Mouse (Mus musculus) midbrain, embryonic 14.5 days (tissue): ENCODE measurements around the gene Aff3. TPM values are rescaled to one million over a fixed set of nuclear protein-coding genes. Genes with fewer than 3 reads are reported as not detected.

Experiments
- ATAC-seq: fragments of 200-750 bp; cut with Nextera tagmentation; 2 replicates; pipeline ENCODE4 v1.8.0; 2017; ENCODE audit warnings: moderate number of reproducible peaks, moderate library complexity; ENCODE audit not compliant: low FRiP score, low TSS enrichment
- DNase-seq: peaks from one replicate; pipeline ENCODE4 v3.0.0-alpha.2; 2015
- H3K27ac ChIP-seq: fragments of 300-500 bp; sonication (generic); replicated peaks from 2 replicates; pipeline ENCODE4 v1.5.1; 2014; ENCODE audit warnings: mild to moderate bottlenecking, low read depth, low read length, moderate library complexity
- H3K27me3 ChIP-seq: fragments of 300-500 bp; sonication (generic); 2 replicates; pipeline ENCODE4 v1.6.1; 2014; ENCODE audit warnings: low read length, control low read depth, mixed read lengths; ENCODE audit not compliant: control insufficient read depth, insufficient read depth
- H3K36me3 ChIP-seq: fragments of 300-500 bp; sonication (generic); 2 replicates; pipeline ENCODE4 v1.6.1; 2014; ENCODE audit warnings: low read length, control low read depth; ENCODE audit not compliant: control insufficient read depth, insufficient read depth
- H3K4me1 ChIP-seq: fragments of 300-500 bp; sonication (generic); 2 replicates; pipeline ENCODE4 v1.6.1; 2014; ENCODE audit warnings: mild to moderate bottlenecking, antibody characterized with exemption, low read length, control low read depth; ENCODE audit not compliant: control insufficient read depth, insufficient read depth
- H3K4me2 ChIP-seq: fragments of 300-500 bp; sonication (generic); 2 replicates; pipeline ENCODE4 v1.6.1; 2014; ENCODE audit warnings: mild to moderate bottlenecking, low read length, moderate library complexity
- H3K4me3 ChIP-seq: fragments of 300-500 bp; sonication (generic); replicated peaks from 2 replicates; pipeline ENCODE4 v1.5.1; 2014; ENCODE audit warnings: low read depth, low read length
- H3K9ac ChIP-seq: fragments of 300-500 bp; sonication (generic); replicated peaks from 2 replicates; pipeline ENCODE4 v1.6.1; 2014; ENCODE audit warnings: mild to moderate bottlenecking, low read length, moderate library complexity
- H3K9me3 ChIP-seq: fragments of 300-500 bp; sonication (generic); 2 replicates; pipeline ENCODE4 v1.6.1; 2016; ENCODE audit warnings: low read length, control low read depth, mixed read lengths; ENCODE audit not compliant: control insufficient read depth
- WGBS: fragments of 180-500 bp; shearing (Covaris S2); extraction: QIAGEN DNeasy Blood & Tissue Kit; methylation state at CpG from one replicate; pipeline ENCODE4 v1.1.7; 2014; 5-methylcytosine and 5-hydroxymethylcytosine counted together
- polyA plus RNA-seq: library from polyadenylated mRNA; unstranded; fragments of >200 nt; fragmentation: Nextera tagmentation; extraction: Ambion mirVana; gene quantifications from 2 replicates; pipeline ENCODE4 v1.2.1, GENCODE M21; 2014

The Aff3 gene
- polyA plus RNA-seq, 1 experiment from 2014 or later: 20.3 TPM

GRCm38 (mm10) chr1:38446152-38446820 lies 218.5 kb downstream of the Aff3 start:
- Histone ChIP-seq H3K36me3 (no peaks in the 10 kb centered on the region), H3K27ac (no peak overlapping the region), H3K9ac (no peak overlapping the region), H3K9me3 (no peaks in the 10 kb centered on the region), H3K4me2 (no peak overlapping the region), H3K4me3 (no peak overlapping the region), H3K27me3 (no peaks in the 10 kb centered on the region), H3K4me1 (peaks cover 43% of the 10 kb centered on the region)
- no peak for DNase-seq
- no peak for ATAC-seq
- WGBS: 65% methylated on average over 12 of the region's 12 CpGs

- peaks cover 58% of the 10 kb centered on the region for H3K4me1 ChIP-seq
- H3K36me3 ChIP-seq: no peaks in the 10 kb centered on the region
- ATAC-seq (no peak), DNase-seq (no peak)
- no peak overlapping the region for H3K9ac ChIP-seq
- WGBS: 84% methylated on average over 3 of the region's 3 CpGs
- H3K4me2 ChIP-seq: no peak overlapping the region
- no peak overlapping the region for H3K4me3 ChIP-seq
- no peaks in the 10 kb centered on the region for H3K9me3 ChIP-seq
- H3K27me3 ChIP-seq: no peaks in the 10 kb centered on the region
- H3K27ac ChIP-seq: no peak overlapping the region
Measured at GRCm38 (mm10) chr1:38442887-38443286, 221.9 kb downstream of the Aff3 start.

- H3K4me3 ChIP-seq: no peak overlapping the region
- 61% methylated on average over 9 of the region's 9 CpGs for WGBS
- no peak overlapping the region for H3K9ac ChIP-seq
- DNase-seq: no peak
- H3K4me2 ChIP-seq: no peak overlapping the region
- H3K27me3 ChIP-seq: no peaks in the 10 kb centered on the region
- H3K36me3 ChIP-seq: no peaks in the 10 kb centered on the region
- no peaks in the 10 kb centered on the region for H3K9me3 ChIP-seq
- H3K27ac ChIP-seq: no peak overlapping the region
- H3K4me1 ChIP-seq: peaks cover 62% of the 10 kb centered on the region
- ATAC-seq: no peak
Measured at GRCm38 (mm10) chr1:38442479-38442878, 222.3 kb downstream of the Aff3 start.

- ATAC-seq: no peak
- peaks cover 64% of the 10 kb centered on the region for H3K4me1 ChIP-seq
- WGBS: 59% methylated on average over 2 of the region's 2 CpGs
- H3K9me3 ChIP-seq: no peaks in the 10 kb centered on the region
- no peaks in the 10 kb centered on the region for H3K36me3 ChIP-seq
- H3K27me3 ChIP-seq: no peaks in the 10 kb centered on the region
- no peak overlapping the region for H3K4me2 ChIP-seq
- no peak overlapping the region for H3K4me3 ChIP-seq
- no peak for DNase-seq
- no peak overlapping the region; the same call in 1 of the 2 replicates for H3K27ac ChIP-seq
- no peak overlapping the region for H3K9ac ChIP-seq
Measured at GRCm38 (mm10) chr1:38441800-38442199, 223.0 kb downstream of the Aff3 start.

GRCm38 (mm10) chr1:38440471-38440815 lies 224.3 kb downstream of the Aff3 start:
- H3K4me3 ChIP-seq: no peak overlapping the region
- H3K9ac ChIP-seq: no peak overlapping the region
- WGBS: 56% methylated on average over 6 of the region's 6 CpGs
- DNase-seq: no peak
- peaks cover 67% of the 10 kb centered on the region for H3K4me1 ChIP-seq
- peak overlapping the region; percentile 72 for H3K27ac ChIP-seq
- no peak overlapping the region for H3K4me2 ChIP-seq
- H3K27me3 ChIP-seq: no peaks in the 10 kb centered on the region
- no peaks in the 10 kb centered on the region for H3K9me3 ChIP-seq
- ATAC-seq: no peak
- H3K36me3 ChIP-seq: no peaks in the 10 kb centered on the region

- WGBS: 10% methylated on average over 4 of the region's 4 CpGs
- peak; percentile 66; the same call in 1 of the 2 replicates for ATAC-seq
- peak overlapping the region; percentile 12 for H3K4me2 ChIP-seq
- H3K9me3 ChIP-seq: no peaks in the 10 kb centered on the region
- H3K27ac ChIP-seq: peak overlapping the region; percentile 72
- H3K27me3 ChIP-seq: no peaks in the 10 kb centered on the region
- no peaks in the 10 kb centered on the region for H3K36me3 ChIP-seq
- H3K4me3 ChIP-seq: no peak overlapping the region
- peak; percentile 77 for DNase-seq
- no peak overlapping the region; the same call in 1 of the 2 replicates for H3K9ac ChIP-seq
- peaks cover 66% of the 10 kb centered on the region for H3K4me1 ChIP-seq
Measured at GRCm38 (mm10) chr1:38439751-38440470, 224.8 kb downstream of the Aff3 start.

- H3K4me3 ChIP-seq: no peak overlapping the region
- peaks cover 62% of the 10 kb centered on the region for H3K4me1 ChIP-seq
- DNase-seq (peak; percentile 49), ATAC-seq (peak; percentile 51; the same call in 1 of the 2 replicates)
- H3K9ac ChIP-seq: no peak overlapping the region
- 16% methylated on average over 4 of the region's 4 CpGs for WGBS
- no peaks in the 10 kb centered on the region for H3K27me3 ChIP-seq
- no peaks in the 10 kb centered on the region for H3K36me3 ChIP-seq
- H3K4me2 ChIP-seq: peak overlapping the region; percentile 14
- no peaks in the 10 kb centered on the region for H3K9me3 ChIP-seq
- H3K27ac ChIP-seq: peak overlapping the region; percentile 71
Measured at GRCm38 (mm10) chr1:38438447-38438846, 226.3 kb downstream of the Aff3 start.

GRCm38 (mm10) chr1:38437671-38438070 lies 227.1 kb downstream of the Aff3 start:
- ATAC-seq: no peak
- no peak for DNase-seq
- no peaks in the 10 kb centered on the region for H3K27me3 ChIP-seq
- H3K9ac ChIP-seq: no peak overlapping the region
- H3K4me3 ChIP-seq: no peak overlapping the region
- H3K27ac ChIP-seq: no peak overlapping the region; the same call in 1 of the 2 replicates
- 69% methylated on average over 4 of the region's 4 CpGs for WGBS
- H3K9me3 ChIP-seq: no peaks in the 10 kb centered on the region
- peaks cover 58% of the 10 kb centered on the region for H3K4me1 ChIP-seq
- no peaks in the 10 kb centered on the region for H3K36me3 ChIP-seq
- H3K4me2 ChIP-seq: no peak overlapping the region
